Mouse (Mus musculus) heart, postnatal 0 days (tissue): Measurements from ENCODE around the gene Ubiad1.

Source experiments
- CTCF ChIP-seq: IDR thresholded peaks from 2 replicates; pipeline ENCODE4 v1.5.1; 2016; ENCODE audit warnings: antibody characterized with exemption, control low read depth, low read depth
- EP300 ChIP-seq: IDR thresholded peaks from 2 replicates; pipeline ENCODE4 v1.6.1; 2016; ENCODE audit warnings: antibody characterized with exemption, low read depth

DNA sequence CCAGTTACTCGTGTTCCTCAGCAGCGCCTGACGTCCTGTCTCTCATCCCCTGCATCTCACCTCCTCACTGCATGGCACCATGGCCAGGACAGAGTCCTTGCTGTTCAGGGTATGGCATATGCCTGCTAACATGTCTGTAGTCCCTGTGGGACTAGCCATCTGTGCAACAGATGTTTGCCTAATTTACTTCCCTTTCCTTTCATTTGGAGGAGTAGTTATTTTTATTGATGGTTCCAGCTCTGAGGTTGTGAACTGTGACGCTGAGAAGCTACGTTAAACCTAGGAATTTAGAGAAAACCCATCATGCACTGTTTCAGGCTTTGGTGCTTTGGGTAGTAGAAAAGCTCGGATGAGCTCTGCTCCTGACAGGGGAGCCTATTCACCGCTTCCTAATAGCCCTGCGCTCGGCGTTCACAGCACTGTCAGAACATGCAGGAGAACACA lies 26.8 kb upstream of the Ubiad1 start:
- TF ChIP-seq CTCF (no peak), EP300 (no peak)
